Mouse (Mus musculus) embryonic facial prominence, embryonic 11.5 days (tissue): ENCODE measurements around the gene Dop1a. TPM values are rescaled to one million over a fixed set of nuclear protein-coding genes. Genes with fewer than 3 reads are reported as not detected.

Source experiments
- ATAC-seq: fragments of 200-750 bp; cut with Nextera tagmentation; replicated peaks from 2 replicates; pipeline ENCODE4 v1.8.0; 2017; ENCODE audit warnings: low read depth; ENCODE audit not compliant: insufficient number of reproducible peaks, low FRiP score, low TSS enrichment
- DNase-seq: peaks from one replicate; pipeline ENCODE4 v3.0.0-alpha.2; 2015; ENCODE audit warnings: low spot score
- H3K27ac ChIP-seq: fragments of 300-500 bp; sonication (generic); replicated peaks from 2 replicates; pipeline ENCODE4 v1.5.1; 2014; ENCODE audit warnings: mild to moderate bottlenecking, low read depth, low read length, control low read depth
- H3K27me3 ChIP-seq: fragments of 300-500 bp; sonication (generic); 2 replicates; pipeline ENCODE4 v1.6.1; 2014; ENCODE audit warnings: mild to moderate bottlenecking, low read length, moderate library complexity, mixed read lengths; ENCODE audit not compliant: control insufficient read depth, insufficient read depth
- H3K36me3 ChIP-seq: fragments of 300-500 bp; sonication (generic); replicated peaks from 2 replicates; pipeline ENCODE4 v1.6.1; 2014; ENCODE audit warnings: low read depth, mild to moderate bottlenecking, low read length, moderate library complexity, mixed read lengths; ENCODE audit not compliant: control insufficient read depth, insufficient read depth
- H3K4me1 ChIP-seq: fragments of 300-500 bp; sonication (generic); 2 replicates; pipeline ENCODE4 v1.6.1; 2014; ENCODE audit warnings: low read length, mixed read lengths; ENCODE audit not compliant: control insufficient read depth, insufficient read depth
- H3K4me2 ChIP-seq: fragments of 300-500 bp; sonication (generic); 2 replicates; pipeline ENCODE4 v1.6.1; 2014; ENCODE audit warnings: low read depth, mild to moderate bottlenecking, control low read depth, low read length, moderate library complexity
- H3K4me3 ChIP-seq: fragments of 300-500 bp; sonication (generic); 2 replicates; pipeline ENCODE4 v1.5.1; 2014; ENCODE audit warnings: low read depth, low read length, control low read depth
- H3K9ac ChIP-seq: fragments of 300-500 bp; sonication (generic); replicated peaks from 2 replicates; pipeline ENCODE4 v1.6.1; 2014; ENCODE audit warnings: mild to moderate bottlenecking, control low read depth, low read length
- H3K9me3 ChIP-seq: fragments of 300-500 bp; sonication (generic); replicated peaks from 2 replicates; pipeline ENCODE4 v1.6.1; 2016; ENCODE audit warnings: mild to moderate bottlenecking, low read length, inconsistent platforms, mixed read lengths; ENCODE audit not compliant: control insufficient read depth
- WGBS: fragments of 180-500 bp; shearing (Covaris S2); extraction: QIAGEN DNeasy Blood & Tissue Kit; methylation state at CpG from one replicate; pipeline ENCODE4 v1.1.7; 2014; 5-methylcytosine and 5-hydroxymethylcytosine counted together
- polyA plus RNA-seq: library from polyadenylated mRNA; unstranded; fragments of >200 nt; fragmentation: Nextera tagmentation; extraction: Ambion mirVana; gene quantifications from 2 replicates; pipeline ENCODE4 v1.2.1, GENCODE M21; 2014

Gene Dop1a
- polyA plus RNA-seq, 1 experiment from 2014 or later: 10.6 TPM

GRCm38 (mm10) chr9:86572196-86572595, 105.2 kb downstream of the Dop1a start:
- Histone ChIP-seq H3K27ac (no peak overlapping the region), H3K36me3 (no peaks in the 10 kb centered on the region; the same call in 1 of the 2 replicates), H3K9ac (peak overlapping the region; percentile 39), H3K4me3 (peak overlapping the region; percentile 74), H3K27me3 (no peaks in the 10 kb centered on the region), H3K9me3 (no peaks in the 10 kb centered on the region), H3K4me1 (no peaks in the 10 kb centered on the region), H3K4me2 (peak overlapping the region; percentile 98)
- DNase-seq: no peak
- ATAC-seq: no peak; the same call in none of the 2 replicates
- WGBS: 2% methylated on average over 24 of the region's 25 CpGs

GRCm38 (mm10) chr9:86572636-86573291, 105.8 kb downstream of the Dop1a start:
- H3K36me3 ChIP-seq: no peaks in the 10 kb centered on the region; the same call in 1 of the 2 replicates
- no peaks in the 10 kb centered on the region for H3K27me3 ChIP-seq
- H3K27ac ChIP-seq: no peak overlapping the region
- H3K9ac ChIP-seq: no peak overlapping the region
- peak; percentile 89 for DNase-seq
- no peak for ATAC-seq
- peak overlapping the region; percentile 74 for H3K4me3 ChIP-seq
- H3K9me3 ChIP-seq: no peaks in the 10 kb centered on the region
- 7% methylated on average over 13 of the region's 13 CpGs for WGBS
- no peaks in the 10 kb centered on the region for H3K4me1 ChIP-seq
- H3K4me2 ChIP-seq: peak overlapping the region; percentile 98

- WGBS: 79% methylated on average over 20 of the region's 20 CpGs
- no peak for DNase-seq
These were observed 106.8 kb downstream of the Dop1a start for GRCm38 (mm10) chr9:86573616-86574303.

GRCm38 (mm10) chr9:86575178-86575577, 108.2 kb downstream of the Dop1a start:
- H3K9ac ChIP-seq: no peak overlapping the region
- ATAC-seq (no peak), DNase-seq (no peak)
- H3K4me3 ChIP-seq: no peak overlapping the region
- H3K36me3 ChIP-seq: no peaks in the 10 kb centered on the region
- no peak overlapping the region for H3K27ac ChIP-seq
- no peaks in the 10 kb centered on the region for H3K27me3 ChIP-seq
- 88% methylated on average over 6 of the region's 6 CpGs for WGBS
- no peak overlapping the region for H3K4me2 ChIP-seq
- no peaks in the 10 kb centered on the region for H3K9me3 ChIP-seq
- H3K4me1 ChIP-seq: no peaks in the 10 kb centered on the region

More at GRCm38 (mm10) chr9:86573616-86574303, 106.8 kb downstream of the Dop1a start:
- no peaks in the 10 kb centered on the region for H3K9me3 ChIP-seq
- H3K27me3 ChIP-seq: no peaks in the 10 kb centered on the region
- H3K9ac ChIP-seq: no peak overlapping the region
- H3K36me3 ChIP-seq: no peaks in the 10 kb centered on the region; the same call in 1 of the 2 replicates
- H3K27ac ChIP-seq: no peak overlapping the region
- H3K4me3 ChIP-seq: no peak overlapping the region
- H3K4me1 ChIP-seq: no peaks in the 10 kb centered on the region
- ATAC-seq: no peak
- H3K4me2 ChIP-seq: no peak overlapping the region

GRCm38 (mm10) chr9:86579657-86580056, 112.7 kb downstream of the Dop1a start:
- no peak overlapping the region for H3K4me3 ChIP-seq
- no peaks in the 10 kb centered on the region for H3K9me3 ChIP-seq
- H3K4me1 ChIP-seq: no peaks in the 10 kb centered on the region
- no peak overlapping the region for H3K27ac ChIP-seq
- H3K27me3 ChIP-seq: no peaks in the 10 kb centered on the region
- ATAC-seq (no peak), DNase-seq (no peak)
- no peak overlapping the region for H3K9ac ChIP-seq
- WGBS: 91% methylated on average over 10 of the region's 10 CpGs
- no peaks in the 10 kb centered on the region for H3K36me3 ChIP-seq
- no peak overlapping the region for H3K4me2 ChIP-seq

GRCm38 (mm10) chr9:86583740-86584139, 116.8 kb downstream of the Dop1a start:
- H3K4me1 ChIP-seq: no peaks in the 10 kb centered on the region
- H3K4me2 ChIP-seq: no peak overlapping the region
- DNase-seq: peak; percentile 82
- H3K4me3 ChIP-seq: no peak overlapping the region
- H3K9me3 ChIP-seq: no peaks in the 10 kb centered on the region
- H3K27me3 ChIP-seq: no peaks in the 10 kb centered on the region
- H3K9ac ChIP-seq: no peak overlapping the region
- H3K27ac ChIP-seq: no peak overlapping the region
- 50% methylated on average over 3 of the region's 3 CpGs for WGBS
- no peak for ATAC-seq
- H3K36me3 ChIP-seq: no peaks in the 10 kb centered on the region

GRCm38 (mm10) chr9:86587019-86587795, 120.3 kb downstream of the Dop1a start:
- ATAC-seq (no peak), DNase-seq (no peak)
- WGBS: 92% methylated on average over 11 of the region's 11 CpGs
- H3K9ac ChIP-seq: no peak overlapping the region
- no peak overlapping the region for H3K27ac ChIP-seq
- no peaks in the 10 kb centered on the region for H3K27me3 ChIP-seq
- no peaks in the 10 kb centered on the region for H3K4me1 ChIP-seq
- H3K36me3 ChIP-seq: no peaks in the 10 kb centered on the region
- no peak overlapping the region for H3K4me2 ChIP-seq
- no peak overlapping the region for H3K4me3 ChIP-seq
- no peaks in the 10 kb centered on the region for H3K9me3 ChIP-seq
